Mouse (Mus musculus) liver, postnatal 0 days (tissue): ENCODE data around the gene Rnf141. TPM values are rescaled to one million over a fixed set of nuclear protein-coding genes. Genes with fewer than 3 reads are reported as not detected.

Source experiments
- ATAC-seq: fragments of 200-750 bp; cut with Nextera tagmentation; 2 replicates; pipeline ENCODE4 v1.8.0; 2017; ENCODE audit warnings: mild to moderate bottlenecking, moderate library complexity
- DNase-seq: peaks from one replicate; pipeline ENCODE4 v3.0.0-alpha.2; 2016
- H3K27ac ChIP-seq: fragments of 300-500 bp; sonication (generic); 2 replicates; pipeline ENCODE4 v1.5.1; 2014; ENCODE audit warnings: antibody characterized with exemption, moderate library complexity, mild to moderate bottlenecking, low read depth
- H3K27me3 ChIP-seq: fragments of 300-500 bp; sonication (generic); 2 replicates; pipeline ENCODE4 v1.6.1; 2014; ENCODE audit warnings: low read length, control low read depth, mixed read lengths; ENCODE audit not compliant: insufficient read depth
- H3K36me3 ChIP-seq: fragments of 300-500 bp; sonication (generic); replicated peaks from 2 replicates; pipeline ENCODE4 v1.6.1; 2014; ENCODE audit warnings: mild to moderate bottlenecking, control low read depth, low read length, moderate library complexity, mixed read lengths; ENCODE audit not compliant: insufficient read depth
- H3K4me1 ChIP-seq: fragments of 300-500 bp; sonication (generic); 2 replicates; pipeline ENCODE4 v1.6.1; 2014; ENCODE audit warnings: antibody characterized with exemption, mild to moderate bottlenecking, control low read depth; ENCODE audit not compliant: insufficient read depth
- H3K4me2 ChIP-seq: fragments of 300-500 bp; sonication (generic); 2 replicates; pipeline ENCODE4 v1.6.1; 2014; ENCODE audit warnings: low read depth, mild to moderate bottlenecking, low read length, moderate library complexity, mixed read lengths
- H3K4me3 ChIP-seq: fragments of 300-500 bp; sonication (generic); 2 replicates; pipeline ENCODE4 v1.5.1; 2014; ENCODE audit warnings: low read depth, low read length
- H3K9ac ChIP-seq: fragments of 300-500 bp; sonication (generic); replicated peaks from 2 replicates; pipeline ENCODE4 v1.6.1; 2014; ENCODE audit warnings: mild to moderate bottlenecking, moderate library complexity
- H3K9me3 ChIP-seq: fragments of 300-500 bp; sonication (generic); 2 replicates; pipeline ENCODE4 v1.6.1; 2016; ENCODE audit warnings: mild to moderate bottlenecking, control low read depth, low read length, mixed read lengths
- CTCF ChIP-seq: sonication (generic); IDR thresholded peaks from 2 replicates; pipeline ENCODE4 v1.5.1; 2016; ENCODE audit warnings: antibody characterized with exemption, low read depth
- EP300 ChIP-seq: IDR thresholded peaks from 2 replicates; pipeline ENCODE4 v1.6.1; 2016; ENCODE audit warnings: antibody characterized with exemption, low read depth, mild to moderate bottlenecking
- WGBS: fragments of 180-500 bp; shearing (Covaris S2); extraction: QIAGEN DNeasy Blood & Tissue Kit; methylation state at CpG from one replicate; pipeline ENCODE4 v1.1.7; 2014; ENCODE audit not compliant: insufficient replicate concordance; 5-methylcytosine and 5-hydroxymethylcytosine counted together
- polyA plus RNA-seq: library from polyadenylated mRNA; unstranded; fragments of >200 nt; fragmentation: Nextera tagmentation; extraction: Ambion mirVana; gene quantifications from 2 replicates; pipeline ENCODE4 v1.2.1, GENCODE M21; 2015

Rnf141 gene
- polyA plus RNA-seq, 1 experiment from 2014 or later: 21.9 TPM

DNA sequence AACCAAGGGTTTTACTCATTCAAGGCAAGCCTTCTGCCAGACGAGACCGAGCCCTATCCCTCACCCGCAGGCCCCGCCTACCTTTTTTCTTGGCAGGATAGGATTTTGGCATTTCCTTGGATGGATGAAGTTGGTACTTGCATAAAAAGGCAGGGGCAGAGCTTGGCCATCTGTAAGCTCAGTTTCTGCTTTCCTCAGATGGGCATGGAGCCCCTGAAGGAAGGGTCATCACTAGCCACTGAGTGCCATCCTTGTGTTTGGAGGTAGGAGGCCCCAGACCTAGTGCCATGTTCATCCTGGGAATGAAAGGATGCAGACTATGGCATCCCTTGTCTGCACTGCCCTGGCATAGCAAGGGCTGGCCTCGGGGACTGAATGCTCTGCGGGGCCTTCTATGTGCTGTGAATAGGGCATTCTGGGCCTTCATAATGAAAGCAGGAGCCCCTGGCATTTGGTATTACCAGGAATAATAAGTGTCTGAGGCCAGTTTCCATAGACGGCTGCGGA lies 64.6 kb downstream of the Rnf141 start:
- ATAC-seq: no peak
- WGBS: 85% methylated on average over 8 of the region's 8 CpGs
- Histone ChIP-seq H3K27ac (peak overlapping the region; percentile 52), H3K9ac (peak overlapping the region; percentile 45), H3K4me3 (no peak overlapping the region), H3K36me3 (peaks cover 21% of the 10 kb centered on the region), H3K4me2 (peak overlapping the region; percentile 72), H3K4me1 (peaks cover 54% of the 10 kb centered on the region), H3K9me3 (no peaks in the 10 kb centered on the region), H3K27me3 (no peaks in the 10 kb centered on the region)
- TF ChIP-seq CTCF (no peak), EP300 (no peak)
- no peak for DNase-seq

DNA sequence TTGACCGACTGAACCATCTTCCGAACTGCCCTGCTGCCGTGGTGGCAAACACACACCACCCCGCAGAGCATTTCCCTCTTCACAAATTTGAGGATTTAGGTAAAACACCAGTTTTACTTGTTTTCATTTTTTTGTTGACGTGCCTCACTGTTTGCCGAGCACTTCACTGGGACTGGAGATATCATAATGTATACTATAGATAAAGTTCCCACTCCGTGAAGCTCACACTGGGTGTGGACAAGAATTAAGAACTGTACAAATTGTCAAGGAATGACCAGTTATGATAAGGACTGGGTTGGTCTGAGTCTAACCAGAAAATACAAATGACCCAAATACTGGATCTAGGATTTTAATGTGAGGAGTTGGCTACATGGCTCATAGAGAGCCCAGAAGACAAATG lies 65.3 kb downstream of the Rnf141 start:
- WGBS: 61% methylated on average over 7 of the region's 7 CpGs
- Histone ChIP-seq H3K27ac (peak overlapping the region; percentile 52), H3K36me3 (peaks cover 21% of the 10 kb centered on the region)

DNA sequence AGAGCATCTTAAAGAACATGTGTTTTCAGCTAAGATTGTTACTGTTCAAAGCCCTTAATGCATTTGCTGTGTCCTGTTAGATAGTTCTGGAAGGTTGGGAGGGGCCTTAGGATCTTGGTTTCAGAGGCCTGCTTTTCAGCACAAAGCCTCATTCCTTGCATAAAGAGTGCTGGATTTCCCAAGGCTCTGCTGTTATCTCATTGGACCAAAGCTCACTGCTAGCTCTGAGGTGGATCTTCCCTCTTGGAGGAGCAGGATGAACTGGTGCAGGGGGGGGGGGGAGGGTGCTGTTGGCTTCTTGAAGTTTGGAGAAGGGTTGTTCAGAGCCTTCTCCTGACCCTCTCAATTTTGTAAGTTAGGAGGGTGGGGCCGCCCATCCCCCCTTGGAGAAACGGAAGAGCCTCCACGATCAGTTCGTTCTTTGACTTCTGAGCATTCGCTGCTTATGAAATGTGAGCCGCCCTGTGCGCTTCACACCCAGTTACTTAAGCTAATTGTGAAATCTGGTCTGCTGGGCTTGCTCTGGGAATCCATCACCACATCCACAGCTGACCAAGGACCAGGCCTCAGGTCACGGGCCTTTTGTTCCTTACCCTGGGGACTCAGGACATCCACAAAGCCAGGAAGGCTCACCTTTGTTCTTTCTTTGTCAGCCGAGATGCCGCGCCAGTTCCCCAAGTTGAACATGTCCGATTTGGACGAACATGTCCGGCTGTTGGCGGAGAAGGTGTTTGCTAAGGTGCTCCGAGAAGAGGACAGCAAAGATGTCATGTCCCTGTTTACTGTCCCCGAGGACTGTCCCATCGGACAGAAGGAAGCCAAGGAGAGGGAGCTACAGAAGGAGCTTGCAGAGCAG lies 66.9 kb downstream of the Rnf141 start:
- 78% methylated on average over 18 of the region's 18 CpGs for WGBS
- peaks cover 64% of the 10 kb centered on the region for H3K4me1 ChIP-seq
- H3K9me3 ChIP-seq: no peaks in the 10 kb centered on the region
- peak overlapping the region; percentile 21 for H3K4me3 ChIP-seq
- ATAC-seq (no peak), DNase-seq (peak; percentile 39)
- peak overlapping the region; percentile 52 for H3K27ac ChIP-seq
- no peak overlapping the region for H3K9ac ChIP-seq
- no peak for TF ChIP-seq CTCF
- no peak for TF ChIP-seq EP300
- H3K27me3 ChIP-seq: no peaks in the 10 kb centered on the region
- peaks cover 21% of the 10 kb centered on the region for H3K36me3 ChIP-seq
- peak overlapping the region; percentile 72 for H3K4me2 ChIP-seq

More for the DNA sequence above, 65.3 kb downstream of the Rnf141 start:
- TF ChIP-seq CTCF (no peak), EP300 (peak; percentile 77)
- Histone ChIP-seq H3K27me3 (no peaks in the 10 kb centered on the region), H3K4me1 (peaks cover 54% of the 10 kb centered on the region), H3K4me2 (peak overlapping the region; percentile 72), H3K9ac (peak overlapping the region; percentile 45), H3K9me3 (no peaks in the 10 kb centered on the region), H3K4me3 (peak overlapping the region; percentile 21)
- ATAC-seq (0 out of 2 replicates have a peak, but pooled peaks have one; percentile 16), DNase-seq (no peak)

DNA sequence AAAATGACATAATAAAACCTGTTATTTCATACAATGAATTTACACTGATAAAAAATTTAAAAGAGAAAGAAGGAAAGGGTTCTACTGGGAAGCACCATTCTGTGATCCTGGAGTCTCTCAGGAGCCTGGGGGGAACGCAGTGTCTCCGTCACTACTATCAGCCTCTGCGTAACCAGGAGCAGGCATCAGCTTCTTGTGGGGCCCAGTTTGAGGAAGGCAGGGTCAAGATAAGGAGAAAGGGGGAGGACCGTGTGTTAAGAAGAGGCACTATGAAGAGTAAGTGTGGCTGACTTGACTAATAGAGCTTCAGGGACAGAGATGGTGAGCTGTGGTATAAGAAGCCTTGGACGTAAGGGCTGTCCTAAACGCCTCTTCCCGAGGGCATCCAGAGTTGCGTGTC lies 69.6 kb downstream of the Rnf141 start:
- H3K27me3 ChIP-seq: no peaks in the 10 kb centered on the region; the same call in 1 of the 2 replicates
- H3K9ac ChIP-seq: peak overlapping the region; percentile 75
- H3K36me3 ChIP-seq: peaks cover 15% of the 10 kb centered on the region; the same call in 1 of the 2 replicates
- H3K4me3 ChIP-seq: peak overlapping the region; percentile 65
- peaks cover 67% of the 10 kb centered on the region for H3K4me1 ChIP-seq
- no peaks in the 10 kb centered on the region for H3K9me3 ChIP-seq
- TF ChIP-seq EP300: peak; percentile 83
- no peak for TF ChIP-seq CTCF
- peak; percentile 83 for ATAC-seq
- peak overlapping the region; percentile 93 for H3K27ac ChIP-seq
- H3K4me2 ChIP-seq: peak overlapping the region; percentile 72
- DNase-seq: peak; percentile 52
- 49% methylated on average over 8 of the region's 8 CpGs for WGBS

DNA sequence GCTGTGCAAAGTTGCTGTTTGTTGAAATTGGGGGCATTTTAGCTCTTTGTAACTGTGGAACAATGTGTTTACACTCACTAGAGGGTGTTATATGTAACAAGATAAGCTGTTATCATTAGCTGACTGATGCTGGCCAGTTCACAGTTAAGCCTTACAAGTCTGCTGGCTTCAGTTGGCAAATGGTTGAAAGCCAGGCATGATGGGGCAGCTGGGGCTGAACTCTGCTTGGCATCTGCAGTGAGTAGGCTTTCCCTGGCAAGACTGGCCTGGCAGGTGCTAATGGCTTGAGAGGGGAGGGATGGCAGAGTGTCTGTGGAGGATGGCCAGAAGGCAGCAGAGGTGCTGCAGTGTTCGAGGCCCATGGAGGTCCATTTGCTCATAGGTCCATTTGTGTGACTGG lies 70.2 kb downstream of the Rnf141 start:
- H3K4me3 ChIP-seq: peak overlapping the region; percentile 65
- WGBS: 58% methylated on average over 1 of the region's 1 CpGs
- H3K27ac ChIP-seq: peak overlapping the region; percentile 93
- H3K9ac ChIP-seq: peak overlapping the region; percentile 75
- H3K36me3 ChIP-seq: peaks cover 11% of the 10 kb centered on the region; the same call in 1 of the 2 replicates
- H3K9me3 ChIP-seq: no peaks in the 10 kb centered on the region
- H3K4me2 ChIP-seq: peak overlapping the region; percentile 72
- ATAC-seq (peak; percentile 32), DNase-seq (no peak)
- peaks cover 67% of the 10 kb centered on the region for H3K4me1 ChIP-seq
- TF ChIP-seq EP300: no peak
- no peak for TF ChIP-seq CTCF
- H3K27me3 ChIP-seq: no peaks in the 10 kb centered on the region; the same call in 1 of the 2 replicates
